Mouse (Mus musculus) lung, postnatal 25 days (tissue): ENCODE results near the gene Tsfm.
"Not testable (repeated sequence)": the region's sequence is repeated elsewhere in the genome, so short reads cannot be mapped to it uniquely, and the experiment has no call there.

ENCODE experiments used
- DNase-seq: peaks from one replicate; pipeline ENCODE4 v3.0.0; 2022; ENCODE audit warnings: low spot score

Gene Tsfm

GRCm38 (mm10) chr10:127030336-127031296 lies at the start of gene Tsfm:
Gene Tsfm (minus strand): TSS chr10:127030840.
- peak; percentile 91 for DNase-seq

GRCm38 (mm10) chr10:127079665-127080391 lies 49.2 kb upstream of the Tsfm start:
- DNase-seq = no peak

DNA sequence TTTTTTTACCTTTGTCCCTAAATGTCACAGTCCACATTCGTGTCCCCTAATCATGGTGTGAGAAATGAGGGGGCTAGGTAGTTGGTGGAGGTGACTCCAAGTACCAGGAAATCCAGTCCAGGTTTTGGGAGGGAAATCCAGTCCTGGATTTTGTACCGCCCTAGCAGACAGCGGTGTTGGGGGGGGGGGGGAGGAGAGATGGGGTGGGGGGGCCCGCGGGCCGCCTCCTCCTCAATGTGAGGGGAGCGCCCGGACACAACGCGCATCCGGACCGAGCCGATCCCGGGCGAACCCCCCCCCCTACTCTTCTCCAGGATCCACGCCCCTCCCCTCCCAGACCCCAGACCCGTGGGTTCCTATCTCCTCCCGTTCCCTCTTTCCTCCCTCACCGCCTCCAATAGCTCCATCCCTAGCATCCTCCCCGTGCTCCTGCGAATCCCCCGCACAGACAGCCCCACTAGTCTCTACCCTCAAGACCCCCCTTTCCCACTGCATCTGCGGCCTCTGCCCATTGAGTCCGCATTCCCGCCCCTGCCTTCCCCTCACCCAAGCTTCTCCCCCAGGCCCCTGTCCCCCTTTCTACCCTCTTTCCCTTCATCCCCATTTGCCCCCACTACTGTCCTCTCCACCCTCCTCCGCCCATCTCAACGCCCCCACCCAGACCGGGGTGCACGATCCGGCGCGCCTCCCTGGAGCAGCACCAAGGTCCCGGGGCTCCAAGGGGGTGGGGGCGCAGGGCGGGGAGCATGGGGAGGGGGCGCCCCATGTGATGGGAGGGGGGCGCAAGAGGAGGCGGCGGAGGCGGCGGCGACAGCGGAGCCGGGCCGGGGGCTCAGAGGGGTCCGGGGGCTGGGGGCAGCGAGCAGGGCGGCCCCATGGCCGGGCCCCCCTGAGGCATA lies 48.3 kb upstream of the Tsfm start:
- no peak for DNase-seq

GRCm38 (mm10) chr10:127078001-127078676 lies 47.5 kb upstream of the Tsfm start:
- no peak for DNase-seq

DNA sequence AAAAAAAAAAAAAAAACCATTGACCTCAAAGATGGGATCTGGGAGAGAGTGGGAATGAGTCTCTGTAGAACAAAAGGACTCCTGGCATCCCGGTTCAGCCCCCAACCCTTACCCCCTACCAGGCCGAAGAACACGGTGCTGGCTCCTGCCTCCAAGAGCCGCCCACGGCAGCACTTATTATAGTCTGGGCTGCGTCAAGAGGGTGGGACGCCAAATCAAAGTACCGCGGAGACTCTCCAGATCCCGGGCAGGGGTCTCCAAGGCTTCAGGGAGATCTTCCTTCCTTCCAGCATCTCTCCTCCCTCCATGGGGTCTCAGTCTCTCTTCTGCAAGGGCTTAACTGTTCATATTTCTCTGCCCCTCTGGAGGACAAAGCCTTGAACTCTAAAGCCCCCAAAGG lies 46.9 kb upstream of the Tsfm start:
- DNase-seq = no peak

DNA sequence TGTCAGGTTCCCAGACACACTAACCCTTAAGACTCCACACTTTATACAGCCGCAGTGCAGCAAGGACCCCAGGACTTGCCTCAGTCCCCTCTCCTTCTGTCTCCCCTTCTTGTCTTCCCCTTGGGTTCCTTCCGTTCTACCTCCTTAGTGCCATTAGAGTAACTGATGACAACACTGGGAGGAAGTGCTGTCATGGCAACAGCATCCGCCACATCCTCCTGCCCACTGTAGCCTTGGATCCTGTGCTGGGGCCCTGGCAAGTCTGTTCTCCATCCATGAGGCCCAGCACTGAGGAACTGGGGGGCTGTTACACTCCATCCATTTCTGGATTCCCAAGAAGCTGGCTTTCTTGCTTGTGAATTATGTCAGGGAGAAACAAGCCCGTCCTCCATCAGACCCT lies 45.4 kb upstream of the Tsfm start:
- DNase-seq = no peak

DNA sequence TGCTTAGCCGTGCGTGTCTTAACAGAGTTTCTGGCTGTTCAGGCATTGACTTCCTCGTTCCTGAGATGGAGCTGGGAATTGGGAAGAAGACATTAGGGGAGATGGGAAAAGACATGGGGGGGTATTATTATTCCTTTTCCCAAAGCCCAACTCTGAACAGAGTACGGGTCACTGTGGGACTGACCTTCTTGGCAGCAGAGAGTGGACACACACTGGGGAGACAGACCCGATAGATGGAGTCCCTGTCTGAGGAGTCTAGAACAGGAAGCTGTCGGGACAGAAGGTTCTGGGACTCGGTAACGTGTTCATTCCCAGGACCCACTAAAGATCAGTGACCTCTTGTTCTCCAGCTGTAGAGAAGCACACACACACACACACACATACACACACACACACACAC lies 45.0 kb upstream of the Tsfm start:
- DNase-seq = no peak

GRCm38 (mm10) chr10:127075080-127075479 lies 44.4 kb upstream of the Tsfm start, which contains the start of gene Agap2:
Gene Agap2 (plus strand): TSS chr10:127075284.
- DNase-seq = peak; percentile 64

DNA sequence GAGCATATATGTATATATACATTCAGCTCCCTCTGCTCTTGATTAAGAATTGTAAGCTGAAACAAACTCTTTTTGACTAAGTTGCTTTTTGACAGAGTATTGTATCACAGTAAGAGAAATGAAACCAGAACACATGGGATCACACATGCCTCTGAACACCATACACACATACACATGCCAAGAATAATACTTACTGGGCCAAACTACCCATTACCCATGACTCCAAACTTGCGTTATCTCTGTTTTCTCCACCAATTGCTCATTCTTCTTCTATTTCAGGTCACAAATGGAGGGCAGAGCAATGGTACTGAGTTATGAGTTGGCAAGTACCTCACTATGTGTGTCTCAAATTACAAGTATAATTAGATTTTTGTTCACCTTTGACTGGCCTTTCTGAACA lies 43.3 kb upstream of the Tsfm start:
- no peak for DNase-seq

DNA sequence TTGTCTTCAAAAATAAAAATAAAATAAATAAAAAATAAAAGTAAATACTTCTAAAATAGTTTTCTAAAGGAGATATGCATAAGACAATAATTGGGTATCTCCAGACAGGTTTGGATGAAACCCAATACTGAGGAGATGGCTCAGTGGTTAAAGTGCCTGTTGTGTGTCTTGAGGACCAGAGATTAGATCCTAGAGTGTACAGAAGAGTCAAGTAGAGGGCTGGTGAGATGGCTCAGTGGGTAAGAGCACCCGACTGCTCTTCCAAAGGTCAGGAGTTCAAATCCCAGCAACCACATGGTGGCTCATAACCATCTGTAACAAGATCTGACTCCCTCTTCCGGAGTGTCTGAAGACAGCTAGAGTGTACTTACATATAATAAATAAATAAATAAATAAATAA lies 42.3 kb upstream of the Tsfm start:
- not testable (repeated sequence) for DNase-seq

- not testable (repeated sequence) for DNase-seq
Observed at GRCm38 (mm10) chr10:127072270-127072669, 41.6 kb upstream of the Tsfm start.

GRCm38 (mm10) chr10:127071203-127071602 lies 40.6 kb upstream of the Tsfm start:
- DNase-seq = no peak

DNA sequence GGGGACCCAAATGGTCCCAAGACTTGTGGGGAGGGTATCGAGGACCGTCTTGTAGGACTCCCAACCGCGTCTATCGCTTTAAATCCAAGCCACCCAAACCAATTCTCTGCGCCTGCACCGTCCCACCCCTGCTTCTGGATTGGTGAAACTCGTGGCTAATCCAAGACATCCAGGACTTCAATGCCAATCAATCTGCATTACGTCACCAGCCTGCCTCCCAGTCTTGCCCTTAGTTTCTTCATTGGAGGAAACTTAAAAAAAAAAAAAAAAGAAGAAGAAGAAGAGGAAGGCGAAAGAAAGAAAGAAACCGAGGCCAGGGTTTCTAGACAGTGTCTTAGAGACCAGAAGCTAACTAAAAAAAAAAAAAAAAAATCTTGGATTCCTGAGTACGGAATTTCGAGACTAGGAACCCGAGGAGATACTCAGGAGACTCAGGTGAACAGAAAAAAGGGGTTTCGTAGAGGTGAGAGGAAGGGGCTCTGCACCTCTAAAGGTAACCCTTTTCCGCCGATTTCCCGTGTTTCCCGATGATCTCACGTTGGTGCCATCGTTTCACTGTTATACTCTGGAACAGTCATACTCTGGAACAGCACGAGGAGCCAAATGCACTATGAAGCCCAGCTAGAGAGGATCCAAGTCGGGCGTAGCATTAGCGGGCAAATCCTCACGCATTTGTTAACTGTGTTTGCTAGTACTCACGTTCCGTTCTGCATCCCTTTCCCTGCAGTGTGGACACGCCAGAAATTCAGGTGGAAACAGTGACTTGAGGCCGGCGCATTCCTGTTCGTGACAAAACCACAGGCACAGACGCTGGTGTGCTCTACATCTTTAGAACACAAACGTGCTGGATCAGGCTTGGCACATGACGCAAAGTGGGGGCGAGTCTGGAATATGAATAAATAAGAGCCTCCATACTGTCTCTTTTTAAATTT lies 39.8 kb upstream of the Tsfm start, which contains the start of gene Tspan31:
TSS of gene Tspan31 (minus strand) at position 75 of the 932 bp plus-strand sequence.
- peak; percentile 97 for DNase-seq

DNA sequence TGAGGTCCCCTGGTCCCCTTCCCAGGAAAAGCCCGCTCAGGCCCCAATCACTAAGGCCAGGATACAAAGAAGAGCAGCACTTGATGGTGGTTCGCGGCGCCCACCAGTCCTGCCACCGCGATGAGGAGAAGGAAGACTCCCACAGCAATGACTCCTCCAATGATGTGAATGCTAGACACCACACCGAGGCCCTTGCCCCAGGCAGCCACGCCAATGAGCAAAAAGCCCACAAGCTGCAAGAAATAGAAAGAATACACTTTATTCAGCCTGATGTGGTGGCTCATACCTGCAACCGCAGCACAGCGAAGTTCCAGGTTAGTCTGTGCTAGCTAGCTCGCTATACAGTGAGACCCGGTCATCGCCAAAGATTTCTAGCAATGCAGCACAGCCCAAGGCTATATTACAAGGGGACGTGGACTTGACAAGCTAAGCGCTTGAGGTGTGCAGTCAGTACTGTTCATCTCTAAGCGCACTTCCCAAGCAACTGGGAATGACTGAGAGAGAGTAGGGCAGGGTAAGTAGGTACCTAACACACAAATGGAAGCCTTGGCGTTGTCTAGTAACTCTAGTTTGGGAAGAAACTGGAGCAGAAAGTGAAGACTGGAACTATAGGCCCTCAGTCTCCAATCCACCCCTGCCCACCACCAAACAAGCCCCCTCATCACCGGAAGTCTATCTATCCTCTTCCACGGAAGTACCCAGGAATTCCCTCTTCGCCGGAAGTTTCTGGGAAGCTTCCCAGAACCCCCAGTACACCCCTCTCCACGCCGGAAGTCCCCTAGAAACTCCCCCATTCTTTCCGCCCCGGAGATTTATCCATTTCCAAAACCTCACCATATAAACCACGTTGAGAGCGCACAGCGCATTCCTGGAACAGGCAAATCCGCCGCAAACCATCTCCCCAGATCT lies 38.9 kb upstream of the Tsfm start:
- no peak for DNase-seq

DNA sequence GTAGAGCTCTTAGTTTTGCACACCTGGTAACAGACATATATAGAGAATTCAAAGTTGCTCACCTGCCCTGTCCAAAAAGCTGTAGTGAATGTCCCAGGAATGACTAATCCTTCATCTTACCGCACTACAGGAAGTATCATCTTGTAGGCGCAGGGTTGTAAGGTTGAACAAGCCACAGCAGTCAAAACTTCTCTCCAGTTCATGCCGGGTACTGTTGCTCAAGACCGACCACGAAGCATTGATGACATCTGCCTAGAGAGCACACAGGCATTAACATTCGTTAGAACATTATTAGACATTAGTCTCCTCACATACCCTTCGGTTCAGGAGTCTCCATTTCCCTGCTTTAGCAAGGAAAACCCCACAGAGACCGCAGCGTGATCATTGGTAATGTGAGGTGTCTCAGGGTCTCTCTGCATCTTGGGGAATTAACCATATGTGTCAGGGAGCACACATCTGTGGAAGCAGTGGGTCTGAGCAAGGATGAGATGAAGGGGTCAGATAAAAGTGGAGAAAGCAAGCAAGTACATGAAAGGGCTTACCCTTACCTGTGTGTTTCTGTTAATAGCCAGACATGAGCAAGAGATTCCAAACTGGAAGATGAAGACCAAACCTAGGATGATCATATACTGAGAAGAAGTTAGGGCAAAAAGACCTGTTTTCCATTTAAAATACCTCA lies 37.9 kb upstream of the Tsfm start:
- no peak for DNase-seq

GRCm38 (mm10) chr10:127066519-127067018 lies 35.9 kb upstream of the Tsfm start:
- DNase-seq = no peak

- no peak for DNase-seq
Observed at GRCm38 (mm10) chr10:127065981-127066380, 35.3 kb upstream of the Tsfm start.
